Mouse (Mus musculus) embryonic facial prominence, embryonic 14.5 days (tissue): Measurements from ENCODE around the gene Tmem37. TPM values are rescaled to one million over a fixed set of nuclear protein-coding genes. Genes with fewer than 3 reads are reported as not detected.
A peak's percentile ranks its signal among the peaks of the same experiment; 100 is the strongest.
"Not testable (repeated sequence)": the region's sequence is repeated elsewhere in the genome, so short reads cannot be mapped to it uniquely, and the experiment has no call there.

Experiments used
- ATAC-seq: fragments of 200-750 bp; cut with Nextera tagmentation; 2 replicates; pipeline ENCODE4 v1.8.0; 2017; ENCODE audit warnings: low read depth, moderate number of reproducible peaks, moderate TSS enrichment
- DNase-seq: peaks from one replicate; pipeline ENCODE4 v3.0.0-alpha.2; 2015; ENCODE audit warnings: low spot score
- H3K27ac ChIP-seq: fragments of 300-500 bp; sonication (generic); replicated peaks from 2 replicates; pipeline ENCODE4 v1.5.1; 2014; ENCODE audit warnings: low read depth, mild to moderate bottlenecking, low read length, moderate library complexity
- H3K27me3 ChIP-seq: fragments of 300-500 bp; sonication (generic); replicated peaks from 2 replicates; pipeline ENCODE4 v1.6.1; 2014; ENCODE audit warnings: low read length; ENCODE audit not compliant: control insufficient read depth, insufficient read depth
- H3K36me3 ChIP-seq: fragments of 300-500 bp; sonication (generic); 2 replicates; pipeline ENCODE4 v1.6.1; 2014; ENCODE audit warnings: low read length, mixed read lengths; ENCODE audit not compliant: control insufficient read depth, insufficient read depth
- H3K4me1 ChIP-seq: fragments of 300-500 bp; sonication (generic); 2 replicates; pipeline ENCODE4 v1.6.1; 2014; ENCODE audit warnings: antibody characterized with exemption, low read length; ENCODE audit not compliant: control insufficient read depth, insufficient read depth
- H3K4me2 ChIP-seq: fragments of 300-500 bp; sonication (generic); 2 replicates; pipeline ENCODE4 v1.6.1; 2014; ENCODE audit warnings: low read depth, mild to moderate bottlenecking, low read length, moderate library complexity, mixed read lengths
- H3K4me3 ChIP-seq: fragments of 300-500 bp; sonication (generic); 2 replicates; pipeline ENCODE4 v1.5.1; 2014; ENCODE audit warnings: low read depth, mild to moderate bottlenecking, low read length
- H3K9ac ChIP-seq: fragments of 300-500 bp; sonication (generic); 2 replicates; pipeline ENCODE4 v1.6.1; 2014; ENCODE audit warnings: low read depth, mild to moderate bottlenecking, low read length, moderate library complexity, mixed read lengths
- H3K9me3 ChIP-seq: fragments of 300-500 bp; sonication (generic); 2 replicates; pipeline ENCODE4 v1.6.1; 2016; ENCODE audit warnings: low read length; ENCODE audit not compliant: control insufficient read depth
- WGBS: fragments of 180-500 bp; shearing (Covaris S2); extraction: QIAGEN DNeasy Blood & Tissue Kit; methylation state at CpG from one replicate; pipeline ENCODE4 v1.1.7; 2014; 5-methylcytosine and 5-hydroxymethylcytosine counted together
- polyA plus RNA-seq: library from polyadenylated mRNA; unstranded; fragments of >200 nt; fragmentation: Nextera tagmentation; extraction: Ambion mirVana; gene quantifications from 2 replicates; pipeline ENCODE4 v1.2.1, GENCODE M21; 2014

Tmem37 gene
- polyA plus RNA-seq, 1 experiment from 2014 or later = 19.8 TPM

DNA sequence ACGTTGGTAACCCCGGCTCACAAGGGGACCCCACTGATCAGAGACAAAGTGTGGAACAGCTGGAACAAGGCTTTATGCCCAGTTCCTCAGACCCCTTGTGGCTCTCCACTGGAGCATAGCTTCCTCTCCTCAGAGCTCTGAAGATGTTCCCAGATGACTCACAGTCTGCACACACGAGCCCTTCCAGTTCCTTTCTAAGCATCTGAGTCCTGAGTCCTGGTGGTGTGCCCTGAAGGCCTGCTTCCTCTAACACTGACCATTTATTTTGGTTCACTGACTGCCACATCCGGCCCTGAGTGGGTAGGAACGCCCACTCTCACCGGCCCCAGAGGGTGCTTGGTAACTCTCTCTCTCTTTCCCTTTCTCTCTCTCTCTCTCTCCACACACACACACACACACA, 25.6 kb upstream of the Tmem37 start:
- no peaks in the 10 kb centered on the region for H3K27me3 ChIP-seq
- no peak overlapping the region for H3K4me3 ChIP-seq
- no peaks in the 10 kb centered on the region for H3K9me3 ChIP-seq
- no peaks in the 10 kb centered on the region for H3K4me1 ChIP-seq
- H3K4me2 ChIP-seq = no peak overlapping the region
- ATAC-seq (0 out of 2 replicates have a peak, but pooled peaks have one; percentile 33), DNase-seq (no peak)
- no peaks in the 10 kb centered on the region for H3K36me3 ChIP-seq
- H3K9ac ChIP-seq = no peak overlapping the region
- H3K27ac ChIP-seq = no peak overlapping the region
- WGBS = 42% methylated on average over 6 of the region's 6 CpGs

DNA sequence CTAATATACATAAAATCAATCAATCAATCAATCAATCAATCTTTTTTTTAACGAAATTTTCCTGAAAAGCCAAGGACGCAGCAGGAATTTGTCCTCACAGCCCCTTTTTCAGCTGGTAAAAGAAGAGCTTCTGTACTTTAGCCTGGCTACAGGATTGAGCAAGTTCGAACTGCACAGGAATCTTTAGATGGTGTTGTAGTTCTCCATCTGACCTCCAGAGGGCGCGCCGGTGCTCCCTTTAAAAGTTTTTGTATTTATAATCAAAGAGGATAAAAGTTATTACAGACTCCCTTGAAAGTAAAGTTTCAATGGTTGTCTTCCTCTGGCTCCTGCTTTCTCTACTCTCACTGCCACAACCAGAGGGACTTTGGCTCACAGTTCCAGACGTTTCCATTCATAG, 24.5 kb upstream of the Tmem37 start:
- DNase-seq (peak; percentile 36), ATAC-seq (no peak)
- H3K4me3 ChIP-seq = no peak overlapping the region
- no peak overlapping the region for H3K9ac ChIP-seq
- no peak overlapping the region for H3K4me2 ChIP-seq
- no peaks in the 10 kb centered on the region for H3K9me3 ChIP-seq
- no peaks in the 10 kb centered on the region for H3K36me3 ChIP-seq
- H3K27ac ChIP-seq = no peak overlapping the region
- H3K4me1 ChIP-seq = no peaks in the 10 kb centered on the region
- 15% methylated on average over 7 of the region's 7 CpGs for WGBS
- H3K27me3 ChIP-seq = no peaks in the 10 kb centered on the region

DNA sequence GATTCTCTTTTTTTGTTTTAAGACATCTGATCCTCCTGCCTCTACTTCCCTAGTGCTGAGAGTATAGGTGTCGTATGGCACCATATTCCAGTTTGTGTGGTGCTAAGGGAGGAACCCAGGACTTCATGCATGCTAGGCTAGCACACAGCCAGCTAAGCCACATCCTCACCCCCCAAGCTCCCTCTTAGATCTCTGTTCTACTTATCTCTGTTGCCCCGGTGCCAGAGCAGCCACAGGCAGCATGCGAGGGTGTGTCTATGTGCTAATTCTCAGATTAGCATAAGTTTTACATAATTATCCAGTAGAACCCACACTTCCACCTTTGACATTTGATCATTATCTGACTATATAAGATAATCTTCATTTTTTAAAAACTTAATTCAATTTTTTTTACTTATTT, 21.0 kb upstream of the Tmem37 start:
- Histone ChIP-seq H3K9ac (no peak overlapping the region), H3K4me3 (no peak overlapping the region), H3K27ac (no peak overlapping the region), H3K9me3 (no peaks in the 10 kb centered on the region), H3K4me1 (no peaks in the 10 kb centered on the region), H3K27me3 (no peaks in the 10 kb centered on the region), H3K4me2 (no peak overlapping the region), H3K36me3 (no peaks in the 10 kb centered on the region)
- ATAC-seq (no peak), DNase-seq (no peak)
- WGBS = 85% methylated on average over 3 of the region's 3 CpGs

DNA sequence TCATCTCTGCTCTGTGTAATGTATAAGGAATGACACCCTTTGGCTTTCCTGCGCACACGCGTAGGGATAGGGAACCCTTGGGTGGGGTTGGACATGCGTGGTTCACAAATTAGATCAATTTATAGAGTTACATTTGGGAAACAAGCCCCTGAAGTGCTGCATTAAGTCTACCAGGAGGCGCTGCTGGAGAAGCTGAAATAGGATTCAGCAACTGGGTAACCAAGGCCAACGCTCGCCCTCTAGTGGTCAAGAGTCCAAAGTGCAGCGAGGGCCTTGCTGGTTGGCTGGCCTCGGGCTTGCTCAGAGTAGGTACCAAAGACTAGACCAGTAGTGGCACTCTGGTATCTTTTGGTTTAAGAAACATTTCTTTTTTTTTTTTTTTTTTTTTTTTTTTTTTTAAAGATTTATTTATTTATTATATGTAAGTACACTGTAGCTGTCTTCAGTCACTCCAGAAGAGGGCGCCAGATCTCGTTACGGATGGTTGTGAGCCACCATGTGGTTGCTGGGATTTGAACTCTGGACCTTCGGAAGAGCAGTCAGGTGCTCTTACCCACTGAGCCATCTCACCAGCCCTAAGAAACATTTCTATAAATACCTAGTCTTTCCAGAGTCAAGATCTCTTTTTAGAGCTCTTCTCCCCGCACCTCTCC, 19.7 kb upstream of the Tmem37 start:
- peak; percentile 86 for DNase-seq
- H3K36me3 ChIP-seq, H3K27me3 ChIP-seq, H3K27ac ChIP-seq, H3K9ac ChIP-seq, H3K4me2 ChIP-seq, H3K9me3 ChIP-seq, H3K4me3 ChIP-seq, H3K4me1 ChIP-seq: not testable (repeated sequence)
- WGBS = 53% methylated on average over 11 of the region's 14 CpGs
- peak; percentile 78 for ATAC-seq

DNA sequence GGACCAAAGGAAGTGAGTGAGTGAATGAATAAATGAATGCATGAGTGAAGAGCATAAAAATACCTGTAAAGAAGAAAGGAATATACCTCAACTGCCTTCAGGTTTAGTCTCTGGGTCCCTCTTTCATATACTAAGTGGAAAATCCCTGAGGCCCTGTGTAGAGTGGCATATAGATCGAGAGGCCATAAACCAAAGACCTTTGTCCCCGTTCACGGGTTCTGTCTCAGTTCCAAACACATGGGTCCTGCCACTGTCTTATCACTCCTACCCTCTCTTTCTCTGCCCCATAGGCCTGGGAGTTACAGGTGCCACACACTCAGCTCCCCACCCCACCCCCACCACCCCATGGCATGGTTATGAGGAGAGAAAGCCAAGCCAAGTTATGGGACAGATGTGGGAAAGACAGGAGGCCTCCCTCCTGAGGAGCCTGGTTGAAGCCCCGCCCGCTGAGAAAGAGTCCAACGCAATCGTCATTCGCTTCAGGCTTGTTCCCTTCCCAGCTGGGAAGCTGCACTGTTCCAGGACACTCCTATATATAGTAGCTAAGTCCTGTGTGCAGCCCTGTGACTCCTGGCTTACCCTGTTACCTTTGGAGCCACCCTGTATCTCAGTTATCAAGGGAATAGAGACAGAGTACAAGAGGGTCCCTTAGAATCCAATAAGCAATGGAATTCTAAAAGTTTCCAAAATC, 17.2 kb upstream of the Tmem37 start:
- H3K27me3 ChIP-seq = no peaks in the 10 kb centered on the region
- no peak overlapping the region for H3K4me2 ChIP-seq
- no peak overlapping the region for H3K4me3 ChIP-seq
- ATAC-seq (no peak), DNase-seq (no peak)
- no peaks in the 10 kb centered on the region for H3K36me3 ChIP-seq
- no peak overlapping the region for H3K9ac ChIP-seq
- no peaks in the 10 kb centered on the region for H3K9me3 ChIP-seq
- H3K4me1 ChIP-seq = no peaks in the 10 kb centered on the region
- H3K27ac ChIP-seq = no peak overlapping the region
- 84% methylated on average over 8 of the region's 8 CpGs for whole genome bisulfite sequencing

DNA sequence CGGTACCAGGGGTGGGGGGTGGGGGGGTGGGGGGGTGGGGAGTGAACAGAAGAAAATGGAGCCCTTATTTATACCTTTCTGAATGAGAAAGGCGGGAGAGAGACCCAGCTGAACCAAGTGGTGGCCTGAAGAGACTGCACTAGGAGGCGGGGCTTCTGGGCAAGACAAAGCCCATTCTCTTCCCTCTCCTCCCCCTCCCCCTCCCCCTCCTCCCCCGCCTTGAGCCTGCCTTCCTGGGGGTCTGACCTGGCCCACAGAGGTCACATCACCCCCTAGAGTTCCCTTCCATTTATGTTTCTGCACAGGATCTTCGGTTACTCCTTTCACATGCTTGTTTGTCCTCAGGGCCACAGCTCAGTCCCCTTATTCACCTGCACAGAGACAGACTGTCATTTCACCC, 15.3 kb upstream of the Tmem37 start:
- Histone ChIP-seq H3K4me2 (no peak overlapping the region), H3K4me3 (no peak overlapping the region), H3K4me1 (no peaks in the 10 kb centered on the region), H3K36me3 (no peaks in the 10 kb centered on the region), H3K27me3 (no peaks in the 10 kb centered on the region), H3K9me3 (no peaks in the 10 kb centered on the region), H3K27ac (no peak overlapping the region), H3K9ac (no peak overlapping the region)
- no peak for DNase-seq
- WGBS = 6% methylated on average over 2 of the region's 5 CpGs
- ATAC-seq = no peak

DNA sequence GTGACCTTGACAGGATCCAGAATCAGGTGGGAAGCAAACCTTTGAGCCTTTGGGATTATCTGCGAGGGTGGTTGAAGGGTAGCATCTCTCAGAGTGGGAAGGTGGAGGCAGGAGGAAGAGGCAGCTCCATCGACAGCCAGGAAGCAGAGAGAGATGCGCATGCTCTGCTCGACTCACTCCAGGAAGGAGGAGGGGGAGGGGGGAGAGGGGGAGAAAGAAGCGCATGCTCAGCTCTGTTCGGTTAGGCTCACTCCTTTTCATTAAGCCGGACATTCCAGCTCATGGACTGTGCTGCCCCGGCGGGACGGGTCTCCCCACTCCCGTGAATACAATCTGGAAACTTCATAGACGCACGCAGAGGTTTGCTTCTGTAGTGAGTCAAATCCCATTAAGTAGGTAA, 12.8 kb upstream of the Tmem37 start:
- no peaks in the 10 kb centered on the region for H3K27me3 ChIP-seq
- DNase-seq = no peak
- H3K36me3 ChIP-seq = no peaks in the 10 kb centered on the region
- H3K9ac ChIP-seq = no peak overlapping the region
- no peak overlapping the region for H3K4me3 ChIP-seq
- H3K4me2 ChIP-seq = no peak overlapping the region
- WGBS = 54% methylated on average over 13 of the region's 13 CpGs
- H3K9me3 ChIP-seq = no peaks in the 10 kb centered on the region
- H3K27ac ChIP-seq = no peak overlapping the region
- no peak for ATAC-seq
- H3K4me1 ChIP-seq = peaks cover 4% of the 10 kb centered on the region; the same call in 1 of the 2 replicates

DNA sequence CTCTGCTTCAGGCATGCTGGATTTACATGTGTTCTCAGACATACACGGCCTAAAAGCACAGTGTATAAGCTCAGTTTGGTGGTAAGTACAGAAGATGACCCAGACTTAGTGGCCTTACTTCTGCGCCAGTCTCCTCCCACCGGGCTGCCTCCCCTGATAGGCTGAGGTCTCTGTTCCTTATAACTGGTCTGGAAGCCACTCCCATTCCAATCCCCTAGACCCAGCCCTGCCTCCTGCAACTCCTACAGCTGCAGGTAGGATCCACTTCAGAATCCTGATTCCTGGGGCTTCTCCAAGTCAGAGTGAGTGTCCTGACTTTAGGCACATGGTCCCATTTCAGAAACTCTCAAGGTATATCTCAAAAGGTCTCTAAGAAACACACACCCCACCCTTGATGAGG, 11.8 kb upstream of the Tmem37 start:
- Histone ChIP-seq H3K27ac (no peak overlapping the region), H3K4me3 (no peak overlapping the region), H3K9me3 (no peaks in the 10 kb centered on the region), H3K36me3 (no peaks in the 10 kb centered on the region), H3K9ac (no peak overlapping the region), H3K27me3 (no peaks in the 10 kb centered on the region), H3K4me1 (peaks cover 4% of the 10 kb centered on the region; the same call in 1 of the 2 replicates), H3K4me2 (no peak overlapping the region)
- DNase-seq = no peak
- 58% methylated on average over 3 of the region's 3 CpGs for WGBS
- no peak for ATAC-seq
